Mouse (Mus musculus) gastrocnemius, adult 18-20 months (tissue): ENCODE data around the gene C130032M10Rik. TPM values are rescaled to one million over a fixed set of nuclear protein-coding genes. Genes with fewer than 3 reads are reported as not detected.

Experiments
- DNase-seq: peaks from one replicate; pipeline ENCODE4 v3.0.0; 2021; ENCODE audit warnings: low spot score
- long read RNA-seq, 2 experiments: library from polyadenylated mRNA; stranded (forward); transcript quantifications; one replicate each; pipeline ENCODE4 v2.0.0; 2021
- total RNA-seq, 2 experiments: library from RNA; stranded (reverse); gene quantifications; 2 replicates each; pipeline ENCODE4 v1.2.3; 2021

C130032M10Rik gene
- total RNA-seq, result not detected
- long read RNA-seq, experiment 1, result 0 reads
- long read RNA-seq, experiment 2, result 0 reads

DNA sequence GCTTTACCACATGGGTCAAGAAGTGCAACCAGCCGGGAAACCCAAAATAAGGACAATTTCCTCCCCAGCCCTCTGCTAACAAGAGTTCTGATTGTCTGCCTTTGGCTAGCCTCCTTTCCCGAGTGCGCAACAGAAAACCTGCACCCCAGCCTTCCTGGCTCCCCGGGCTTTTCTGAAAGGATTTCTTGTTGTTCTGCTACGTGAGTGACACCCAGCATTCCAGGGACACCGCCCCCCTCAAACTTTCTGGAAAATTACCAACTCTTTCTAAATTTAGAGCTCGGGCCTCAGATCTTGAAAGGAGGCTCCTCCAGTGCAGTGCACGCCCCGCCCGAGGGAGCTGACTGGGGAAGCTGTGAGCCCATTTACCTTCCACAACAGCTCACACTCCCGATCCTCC, at the start of gene C130032M10Rik:
Gene C130032M10Rik (plus strand): TSS at position 334 of the 400 bp plus-strand sequence.
- no peak for DNase-seq

DNA sequence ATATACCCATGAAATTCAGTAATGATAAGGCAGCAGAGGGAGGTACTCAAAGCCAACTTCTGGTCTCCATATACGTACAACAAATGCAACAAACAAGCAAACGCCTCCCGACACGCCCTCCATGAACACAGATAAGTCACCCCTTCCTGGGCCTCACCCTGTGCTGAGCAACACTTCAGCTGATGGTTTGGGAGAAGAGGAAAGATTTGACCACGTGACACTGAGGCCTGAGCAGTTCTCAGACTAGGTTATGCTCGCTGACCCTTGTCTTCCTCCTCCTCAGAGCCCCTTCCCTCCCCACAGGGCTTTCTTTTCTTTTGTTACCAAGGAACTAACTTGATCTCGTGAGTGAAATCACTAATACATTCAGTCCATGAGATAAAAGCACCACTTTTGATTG, 48.6 kb upstream of the C130032M10Rik start:
- DNase-seq, result no peak

DNA sequence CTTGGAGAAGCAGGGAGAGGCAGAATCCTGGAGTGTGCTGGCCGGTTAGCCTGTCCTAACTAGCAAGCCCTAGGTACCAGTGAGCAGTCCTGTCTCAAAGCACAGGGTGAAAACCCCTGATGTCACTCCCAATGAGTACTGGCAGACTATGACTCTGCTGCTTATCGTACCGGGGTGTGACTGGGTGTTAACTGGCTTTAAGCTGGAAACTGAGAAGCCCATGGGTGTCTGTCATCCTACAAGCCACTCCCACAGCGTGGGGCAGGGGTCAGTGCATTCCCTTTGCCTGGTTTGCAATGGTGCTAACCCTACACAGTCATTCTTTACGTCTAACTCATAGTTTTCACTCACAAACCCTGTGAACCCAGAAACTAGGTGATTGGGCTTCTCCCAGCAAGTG, 47.3 kb upstream of the C130032M10Rik start:
- no peak for DNase-seq

DNA sequence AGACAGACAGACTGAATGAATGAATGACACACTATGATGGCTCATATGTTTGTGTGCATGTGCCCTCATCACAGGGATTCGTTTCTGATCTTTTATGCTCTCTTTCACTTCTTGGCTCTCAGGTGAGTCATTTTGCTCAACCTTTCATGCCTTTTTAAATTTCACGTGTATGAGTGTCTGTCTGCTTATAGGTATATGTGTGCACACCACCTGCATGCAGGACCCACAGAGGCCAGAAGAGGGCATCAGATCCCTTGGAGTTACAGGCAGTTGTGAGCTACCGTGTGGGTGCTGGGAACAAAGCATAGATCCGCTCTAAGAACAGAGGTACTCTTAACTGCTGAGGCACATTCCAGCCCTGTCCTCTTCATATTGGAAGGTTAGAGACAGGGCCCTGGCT, 46.8 kb upstream of the C130032M10Rik start:
- DNase-seq, result no peak

DNA sequence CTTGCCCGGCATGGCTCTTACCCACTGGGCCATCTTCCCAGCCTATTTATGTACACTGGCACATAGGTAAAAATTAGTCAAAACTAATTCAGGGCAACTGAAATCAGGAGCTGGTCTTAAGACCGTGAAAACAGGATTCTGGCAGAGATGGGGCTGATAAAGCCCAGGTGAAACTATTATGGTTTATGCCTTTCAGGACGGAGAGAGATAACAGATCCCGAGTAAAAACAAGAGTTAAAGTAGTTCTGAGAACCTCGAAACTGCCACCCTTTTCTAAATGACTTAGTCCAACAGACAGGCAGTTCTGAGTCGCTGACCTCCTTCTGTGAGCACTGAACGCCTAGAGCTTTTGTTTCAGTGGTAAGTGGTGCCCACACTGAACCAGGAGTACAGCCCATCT, 43.6 kb upstream of the C130032M10Rik start:
- no peak for DNase-seq

DNA sequence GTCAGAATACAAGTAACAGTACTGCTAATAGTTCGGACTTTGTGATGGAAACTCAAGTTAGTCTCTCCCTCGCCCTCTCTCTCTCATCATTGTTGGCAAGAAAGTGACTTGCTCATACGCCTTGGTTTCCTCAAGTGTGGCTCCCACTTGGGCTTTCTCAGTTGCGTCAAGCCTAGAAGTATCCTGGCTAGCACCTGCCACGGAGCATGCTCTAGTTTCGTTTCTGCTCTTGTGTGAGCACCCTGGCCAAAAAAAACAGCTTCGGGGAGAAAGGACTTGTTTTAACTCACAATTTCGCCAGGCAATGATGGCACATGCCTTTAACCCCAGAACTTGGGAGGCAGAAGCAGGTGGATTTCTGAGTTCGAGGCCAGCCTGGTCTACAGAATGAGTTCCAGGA, 38.5 kb upstream of the C130032M10Rik start:
- no peak for DNase-seq

DNA sequence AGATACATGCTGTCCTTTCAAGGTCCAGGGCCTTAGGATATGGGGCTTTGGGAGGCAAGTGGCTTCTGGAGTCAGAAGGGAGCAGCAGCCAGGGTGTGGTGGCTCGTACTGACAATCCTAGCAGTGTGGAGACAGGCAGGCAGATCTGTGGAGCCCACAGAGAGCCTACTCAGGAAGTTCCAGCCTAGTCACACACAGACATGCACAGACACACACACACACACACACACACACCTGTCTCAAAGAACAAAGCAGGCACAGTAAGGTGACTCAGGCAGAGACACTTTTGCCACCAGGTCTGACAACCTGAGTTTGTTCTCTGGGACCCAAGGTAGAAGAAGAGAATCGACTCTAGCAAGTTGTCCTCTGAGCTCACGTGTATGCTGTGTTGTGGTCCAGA, 34.6 kb upstream of the C130032M10Rik start:
- no peak for DNase-seq

DNA sequence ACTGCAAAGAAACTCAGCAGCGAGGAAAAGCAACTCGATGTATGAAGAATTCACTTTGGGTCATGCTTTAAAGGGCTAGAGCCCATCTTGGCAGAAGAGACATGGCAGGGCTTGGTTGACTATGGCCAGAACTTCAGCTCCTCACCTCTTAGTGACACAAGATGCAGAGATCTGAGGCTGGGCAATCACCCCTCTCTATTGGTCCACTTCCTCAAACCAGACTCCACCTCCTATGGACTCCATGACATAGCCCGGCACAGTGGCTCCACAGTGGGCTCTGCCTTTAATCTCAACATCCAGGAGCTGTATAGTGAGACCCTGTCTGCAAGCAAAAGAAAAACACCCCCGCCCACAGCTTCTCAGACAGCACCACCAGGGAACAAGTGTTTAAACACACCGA, 30.7 kb upstream of the C130032M10Rik start:
- DNase-seq, result no peak

DNA sequence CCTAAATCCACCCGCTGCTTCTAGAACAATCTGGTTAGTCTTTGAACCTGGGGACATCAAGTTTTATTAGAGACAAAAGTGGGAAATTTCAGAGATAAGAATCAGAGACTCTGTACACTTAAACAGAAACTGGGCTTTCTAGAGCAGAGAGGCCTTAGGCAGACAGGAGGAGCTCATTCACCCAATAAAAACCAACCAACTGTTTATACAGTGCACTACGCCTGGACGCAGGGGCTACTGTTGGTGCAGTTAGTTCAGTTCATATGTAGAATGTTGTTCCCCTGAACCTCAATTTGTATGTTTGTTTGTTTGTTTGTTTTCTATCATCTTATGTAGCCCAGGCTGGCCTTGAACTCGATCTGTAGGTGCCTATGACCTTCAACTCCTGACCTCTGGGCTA, 28.7 kb upstream of the C130032M10Rik start:
- DNase-seq, result no peak

DNA sequence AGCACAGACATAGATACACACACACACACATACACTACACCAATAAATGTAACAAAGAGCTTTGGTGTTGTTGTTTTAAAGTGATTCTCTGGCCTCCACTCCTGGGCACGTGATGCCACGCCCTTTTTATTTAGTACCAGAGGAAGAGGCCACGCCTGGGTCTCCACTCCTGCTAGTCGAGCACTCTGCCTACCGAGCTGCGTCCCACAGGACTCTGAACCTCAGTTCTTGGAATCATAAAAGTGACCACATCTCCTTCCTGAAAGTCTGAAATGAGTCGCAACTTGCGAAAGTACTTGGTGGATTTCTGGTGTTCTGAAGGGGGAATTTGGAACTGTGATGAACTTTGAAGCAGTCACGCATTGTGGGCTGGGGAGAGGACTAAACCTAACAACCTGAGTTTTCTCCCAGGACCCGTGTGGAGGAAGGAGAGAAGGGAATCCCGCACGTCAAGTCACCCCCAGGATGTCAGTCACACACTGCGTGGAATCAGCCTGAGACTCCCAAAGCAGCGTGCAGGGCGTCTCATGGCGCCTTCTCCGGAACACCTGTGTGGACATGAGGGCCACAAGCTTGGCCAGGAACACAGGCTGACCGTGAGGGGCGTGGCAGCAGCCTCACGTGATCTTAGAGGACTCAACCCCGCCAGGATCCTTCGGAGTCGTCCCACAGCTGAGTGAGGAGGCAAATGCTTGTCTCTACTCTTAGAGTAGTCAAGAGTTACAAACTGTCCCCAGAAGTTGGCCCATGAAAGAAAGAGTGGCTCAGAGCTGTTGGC, 27.8 kb upstream of the C130032M10Rik start:
- no peak for DNase-seq

DNA sequence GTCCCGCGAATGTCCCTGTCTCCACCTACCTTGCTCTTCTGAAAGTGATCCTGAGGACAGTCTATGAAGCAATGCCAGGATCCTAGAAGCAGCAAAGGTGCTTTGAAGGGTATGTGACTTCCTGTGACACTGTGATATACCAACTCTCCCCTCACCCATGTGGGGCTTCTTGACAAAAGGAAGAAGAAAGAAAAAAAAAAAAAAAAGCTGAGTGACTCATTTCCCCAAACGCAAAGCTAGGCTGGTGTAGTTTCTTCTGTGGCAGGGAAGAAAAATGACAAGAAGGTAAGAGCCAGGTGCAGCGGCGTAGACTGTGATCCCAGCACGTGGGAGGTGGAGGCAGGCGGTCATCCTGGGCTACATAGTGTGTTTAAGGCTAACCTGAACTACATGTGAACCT, 19.0 kb upstream of the C130032M10Rik start:
- DNase-seq, result no peak

DNA sequence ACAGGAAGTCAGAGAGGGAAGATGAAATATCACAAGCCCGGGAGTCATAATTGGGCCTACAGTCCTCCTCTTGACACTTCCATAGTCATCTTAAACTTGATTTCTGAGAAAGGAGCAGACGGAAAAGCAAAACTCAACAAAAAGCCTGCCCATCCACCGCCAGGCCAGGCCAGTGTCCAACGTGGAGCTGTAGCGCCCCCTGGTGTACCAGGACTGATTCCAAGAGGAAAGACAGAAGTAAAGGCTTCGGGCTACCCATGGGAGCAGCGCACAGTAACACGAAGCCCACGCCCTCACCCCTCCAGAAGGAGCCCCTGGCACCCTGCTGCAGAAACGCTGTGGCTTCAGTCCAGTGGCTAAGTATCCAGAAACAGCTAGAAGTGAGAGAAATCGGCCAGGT, 17.3 kb upstream of the C130032M10Rik start:
- DNase-seq, result peak; percentile 70

DNA sequence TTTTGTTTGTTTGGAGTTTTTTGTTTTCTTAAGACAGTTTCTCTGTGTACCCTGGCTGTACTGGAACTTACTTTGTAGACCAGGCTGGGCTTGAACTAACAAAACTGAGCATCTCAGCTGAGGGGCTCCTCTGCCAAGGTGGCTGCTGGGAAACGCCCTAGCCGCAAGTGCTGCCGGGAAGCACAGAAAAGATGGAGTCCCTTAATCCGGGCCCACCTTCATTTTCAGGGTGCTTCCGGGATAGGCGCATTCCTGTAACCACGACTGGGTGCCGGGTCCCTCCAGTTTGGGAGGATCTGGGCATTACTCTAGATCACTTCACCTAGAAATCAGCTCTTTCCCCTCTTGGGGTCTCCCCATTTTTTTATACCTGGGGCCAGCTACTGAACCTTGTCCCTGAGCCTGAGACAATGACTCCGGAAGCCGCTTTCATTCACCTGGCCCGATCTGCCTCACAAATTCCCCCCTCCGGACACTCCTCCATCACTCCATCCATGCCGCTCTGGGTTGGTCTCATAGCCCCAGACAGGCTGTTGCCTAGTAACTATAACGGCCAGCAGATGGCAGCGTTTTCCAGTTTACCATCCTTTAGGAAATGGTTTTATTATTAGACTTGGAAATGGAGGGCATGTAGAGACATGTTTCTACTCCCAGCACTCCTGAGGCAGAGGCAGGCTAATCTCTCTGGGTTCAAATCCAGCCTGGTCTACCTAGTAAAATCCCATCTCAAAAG, 15.5 kb upstream of the C130032M10Rik start:
- DNase-seq, result peak; percentile 25

DNA sequence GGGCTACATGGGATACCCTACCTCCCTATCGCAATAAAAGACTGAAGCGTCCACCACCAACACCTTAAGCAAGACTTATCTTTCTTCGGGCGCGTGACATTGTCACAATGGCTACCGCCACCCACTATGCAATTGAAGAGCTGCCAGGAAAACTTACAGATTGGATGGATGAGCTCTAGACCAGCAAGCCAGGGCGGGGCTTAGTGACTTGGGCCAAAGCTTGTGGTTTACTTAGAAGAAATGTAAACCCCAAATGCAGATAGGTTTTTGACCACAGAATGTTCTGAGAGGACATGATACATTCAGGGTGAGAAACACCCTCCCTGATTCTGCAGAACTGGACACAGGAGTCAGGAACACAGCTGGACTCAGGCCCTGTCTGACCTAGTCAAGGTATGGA, 14.4 kb upstream of the C130032M10Rik start:
- no peak for DNase-seq

DNA sequence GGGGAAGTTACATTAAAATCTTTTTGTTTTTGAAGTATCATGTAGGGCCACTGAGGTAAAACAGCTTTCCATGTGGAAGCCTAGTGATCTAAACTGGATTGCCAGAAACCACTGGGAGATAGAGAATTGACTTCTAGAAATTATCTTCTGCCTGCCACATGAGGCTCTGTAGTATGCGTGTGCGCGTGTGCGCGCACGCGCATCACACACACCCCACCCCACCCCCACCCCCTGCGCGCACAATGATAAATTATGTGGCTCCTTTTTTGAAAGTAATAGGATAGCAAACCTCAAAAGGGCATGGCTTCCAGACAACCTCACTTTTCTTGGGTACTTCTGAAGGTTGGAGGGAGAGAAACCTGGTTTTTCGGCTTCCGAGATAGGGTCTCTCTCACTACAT, 13.6 kb upstream of the C130032M10Rik start:
- DNase-seq, result no peak

DNA sequence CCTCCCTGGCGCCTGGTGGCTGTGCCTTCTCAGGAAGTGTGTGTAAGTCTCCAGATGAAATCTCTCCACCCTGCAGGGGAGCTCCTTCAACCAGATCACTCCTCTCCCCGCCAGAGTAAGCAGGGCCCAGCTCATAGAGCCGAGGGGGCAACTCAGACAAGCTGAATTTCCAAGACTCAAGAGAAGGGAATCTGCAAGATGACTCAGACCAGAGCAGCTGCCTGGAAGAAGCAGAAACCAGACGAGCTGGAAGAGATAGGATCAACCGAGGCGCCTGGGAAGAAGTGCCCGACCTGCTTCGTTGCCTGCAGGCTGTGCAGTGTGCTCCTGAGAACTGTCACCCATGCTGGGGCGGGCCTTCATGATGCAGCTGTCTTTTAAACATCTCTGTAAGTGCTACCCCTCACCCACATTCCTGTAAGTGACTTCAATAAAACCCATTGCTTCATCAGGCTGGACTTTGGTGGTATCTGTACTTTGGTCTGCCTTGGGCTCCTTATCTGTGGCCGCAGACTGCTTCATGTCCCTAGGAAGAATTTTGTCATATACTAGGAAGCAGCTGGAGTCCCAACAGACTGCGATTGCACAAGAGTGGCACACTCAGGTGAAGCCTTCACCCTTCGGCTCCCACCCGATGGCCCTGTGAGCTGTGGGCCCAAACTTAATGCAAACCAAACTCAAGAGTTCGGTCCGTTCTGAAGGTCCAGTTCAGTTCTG, 12.6 kb upstream of the C130032M10Rik start:
- DNase-seq, result no peak

DNA sequence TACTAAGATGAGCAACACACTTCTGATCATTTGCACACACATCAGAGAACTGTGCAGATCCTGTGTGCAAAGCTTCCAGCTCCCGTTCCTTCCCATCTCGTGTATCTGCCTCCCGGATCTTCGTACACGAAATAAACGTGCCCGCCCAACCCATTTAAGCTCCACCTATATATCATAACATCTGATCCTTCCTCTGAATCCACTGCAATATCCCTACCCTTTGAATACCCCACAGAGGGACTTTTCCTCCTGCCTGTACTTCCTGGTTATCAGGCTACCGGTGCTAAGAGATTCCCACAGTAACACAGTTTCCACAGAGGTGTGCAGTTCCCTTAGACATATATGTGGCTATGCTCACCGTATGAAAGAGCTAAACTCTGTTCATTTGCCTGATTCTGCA, 10.7 kb upstream of the C130032M10Rik start, which contains the start of gene Ccr4:
Gene Ccr4 (minus strand): TSS at position 101 of the 400 bp plus-strand sequence.
- DNase-seq, result no peak

DNA sequence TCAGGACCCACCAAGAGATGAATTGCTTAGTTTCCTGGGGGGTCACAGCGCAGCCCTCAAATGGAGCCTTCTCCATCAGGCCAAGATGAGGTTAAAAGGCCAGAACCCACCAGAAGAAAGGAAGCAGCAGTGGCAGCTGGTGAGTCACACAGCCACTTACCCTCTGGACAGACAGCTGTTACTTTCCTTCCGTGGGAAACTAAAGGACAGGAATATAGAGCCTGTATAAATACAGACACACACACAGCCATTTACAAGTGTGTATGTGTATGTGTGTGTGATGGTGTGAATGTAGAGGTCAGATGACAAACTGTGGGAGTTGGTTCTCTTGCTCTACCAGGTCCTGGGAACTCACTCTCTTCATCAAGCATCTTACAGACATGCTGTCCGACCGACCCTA, 8.9 kb upstream of the C130032M10Rik start:
- no peak for DNase-seq

DNA sequence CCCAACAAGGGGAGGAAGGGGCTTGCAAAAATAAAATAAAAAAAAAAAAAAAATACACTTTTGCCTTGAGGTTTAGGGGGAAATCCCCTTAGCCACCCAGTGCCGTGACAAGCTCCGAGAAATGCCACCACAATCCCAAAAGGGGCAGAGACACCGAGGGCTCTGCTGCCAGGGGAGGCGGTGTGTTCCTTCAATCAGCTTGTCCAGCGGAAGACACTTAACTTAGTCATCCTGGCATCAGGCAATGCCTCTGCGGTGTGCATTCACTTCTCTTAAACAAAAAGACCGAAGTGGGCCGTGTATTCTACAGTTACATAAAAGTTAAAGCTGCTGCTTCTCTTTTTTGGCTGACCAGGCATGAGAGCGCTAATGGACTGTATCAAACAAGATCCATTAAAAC, 8.1 kb upstream of the C130032M10Rik start:
- no peak for DNase-seq

DNA sequence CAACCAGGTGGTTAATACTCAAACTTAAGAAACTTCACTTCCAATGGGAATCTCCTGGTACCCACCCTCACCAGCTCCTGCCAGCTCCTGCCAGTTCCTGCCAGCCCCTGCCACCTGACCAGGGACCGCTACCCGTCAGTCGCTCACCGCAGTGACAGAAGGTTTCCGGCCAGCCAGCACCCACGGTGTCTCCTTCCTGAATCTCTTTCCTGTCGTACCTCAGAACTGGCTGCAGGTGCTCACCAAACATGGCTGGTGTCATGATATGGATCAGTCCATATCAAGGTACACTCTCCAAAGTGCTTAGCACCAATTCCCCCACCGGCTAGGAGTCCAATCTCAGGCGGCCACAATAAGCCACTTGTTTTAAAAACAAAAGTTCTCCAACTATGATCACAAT, 5.7 kb upstream of the C130032M10Rik start:
- DNase-seq, result no peak

DNA sequence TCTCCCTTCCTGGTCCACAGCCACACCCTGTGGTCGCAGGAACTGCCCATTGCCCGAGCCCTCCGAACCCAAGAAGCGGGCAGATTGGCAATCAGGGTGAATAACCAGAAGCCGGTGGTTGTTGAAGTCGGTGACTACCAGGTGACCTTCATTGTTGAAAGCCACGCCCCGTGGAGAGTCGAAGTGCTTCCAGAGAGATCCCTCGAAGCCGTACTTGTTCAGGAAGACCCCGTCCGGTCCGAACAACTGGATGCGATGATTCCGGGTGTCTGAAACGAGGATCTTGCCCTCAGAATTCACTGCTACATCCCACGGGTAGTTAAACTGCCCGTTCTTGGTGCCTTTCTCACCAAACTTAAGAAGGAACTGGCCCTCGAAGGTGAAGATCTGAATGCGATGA, 2.7 kb upstream of the C130032M10Rik start:
- no peak for DNase-seq

DNA sequence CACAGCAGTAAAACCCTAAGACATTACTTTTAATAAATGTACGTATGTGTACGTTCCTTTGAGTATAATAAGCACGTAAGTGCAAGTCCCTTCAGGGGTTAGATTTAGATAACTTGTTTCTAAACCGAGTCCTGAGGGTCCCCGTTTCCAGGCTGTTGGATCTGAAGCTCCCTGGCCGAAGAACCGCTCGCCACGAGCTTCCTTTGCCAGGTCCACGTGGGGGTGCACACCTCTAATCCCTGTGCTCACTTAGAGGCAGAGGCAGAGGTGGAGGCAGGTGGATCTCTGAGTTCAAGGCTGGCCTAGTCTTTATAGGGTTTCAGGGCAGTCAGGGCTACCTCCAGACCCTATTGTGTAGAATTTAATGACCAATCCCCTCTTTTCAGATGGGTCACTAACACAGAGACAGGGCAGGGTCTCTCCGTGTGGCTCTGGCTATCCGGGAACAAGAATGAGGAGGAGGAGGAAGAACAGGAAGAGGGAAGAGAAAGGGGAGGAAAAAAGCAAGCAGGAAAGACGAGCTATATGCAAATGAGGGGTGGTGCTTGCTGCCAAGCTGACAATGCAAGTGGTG, 2.5 kb downstream of the C130032M10Rik start:
- DNase-seq, result no peak
